Mouse (Mus musculus) midbrain, embryonic 15.5 days (tissue): Measurements from ENCODE around the gene Rabgap1. TPM values are rescaled to one million over a fixed set of nuclear protein-coding genes. Genes with fewer than 3 reads are reported as not detected.
"Not testable (repeated sequence)": the region's sequence is repeated elsewhere in the genome, so short reads cannot be mapped to it uniquely, and the experiment has no call there.

Source experiments
- ATAC-seq: fragments of 200-750 bp; cut with Nextera tagmentation; replicated peaks from 2 replicates; pipeline ENCODE4 v1.8.0; 2017; ENCODE audit warnings: moderate TSS enrichment
- H3K27ac ChIP-seq: fragments of 300-500 bp; sonication (generic); 2 replicates; pipeline ENCODE4 v1.5.1; 2015; ENCODE audit warnings: mild to moderate bottlenecking, inconsistent platforms
- H3K27me3 ChIP-seq: fragments of 300-500 bp; sonication (generic); replicated peaks from 2 replicates; pipeline ENCODE4 v1.6.1; 2015; ENCODE audit warnings: inconsistent platforms
- H3K36me3 ChIP-seq: fragments of 300-500 bp; sonication (generic); replicated peaks from 2 replicates; pipeline ENCODE4 v1.6.1; 2015; ENCODE audit warnings: inconsistent platforms
- H3K4me1 ChIP-seq: fragments of 300-500 bp; sonication (generic); 2 replicates; pipeline ENCODE4 v1.6.1; 2015; ENCODE audit warnings: inconsistent platforms
- H3K4me2 ChIP-seq: fragments of 300-500 bp; sonication (generic); 2 replicates; pipeline ENCODE4 v1.6.1; 2015; ENCODE audit warnings: inconsistent platforms, mild to moderate bottlenecking, moderate library complexity
- H3K4me3 ChIP-seq: fragments of 300-500 bp; sonication (generic); 2 replicates; pipeline ENCODE4 v1.5.1; 2015; ENCODE audit warnings: mild to moderate bottlenecking, inconsistent platforms
- H3K9ac ChIP-seq: fragments of 300-500 bp; sonication (generic); 2 replicates; pipeline ENCODE4 v1.6.1; 2015; ENCODE audit warnings: mild to moderate bottlenecking, inconsistent platforms
- H3K9me3 ChIP-seq: fragments of 300-500 bp; sonication (generic); 2 replicates; pipeline ENCODE4 v1.6.1; 2016; ENCODE audit warnings: inconsistent platforms
- WGBS: fragments of 180-500 bp; shearing (Covaris S2); methylation state at CpG from one replicate; pipeline ENCODE4 v1.1.7; 2015; ENCODE audit warnings: mixed read lengths; 5-methylcytosine and 5-hydroxymethylcytosine counted together
- polyA plus RNA-seq: library from polyadenylated mRNA; unstranded; fragments of >200 nt; fragmentation: Nextera tagmentation; extraction: Ambion mirVana; gene quantifications from 2 replicates; pipeline ENCODE4 v1.2.1, GENCODE M21; 2015

The Rabgap1 gene
- polyA plus RNA-seq, 1 experiment from 2014 or later: 52.7 TPM

DNA sequence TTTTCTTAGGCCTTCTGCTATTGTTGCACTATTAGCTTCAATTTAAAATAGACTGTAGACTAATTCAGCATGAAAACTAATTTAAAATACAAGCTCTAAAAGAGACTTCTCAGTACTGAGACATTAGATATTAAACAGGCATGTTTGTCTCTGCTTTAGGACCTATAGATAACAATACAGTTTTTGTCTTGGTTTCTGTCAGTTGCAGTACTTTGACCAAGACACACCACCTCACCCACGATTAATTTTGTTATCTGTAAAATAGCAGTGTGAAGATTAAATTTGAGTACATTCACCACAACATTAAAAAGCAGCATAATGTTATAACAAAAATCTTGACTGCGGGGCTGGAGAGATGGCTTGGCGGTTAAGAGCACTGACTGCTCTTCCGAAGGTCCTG lies 23.2 kb downstream of the Rabgap1 start:
- H3K36me3 ChIP-seq: peaks cover 8% of the 10 kb centered on the region; the same call in 1 of the 2 replicates
- 96% methylated on average over 4 of the region's 4 CpGs for WGBS
- H3K9me3 ChIP-seq: no peaks in the 10 kb centered on the region
- H3K9ac ChIP-seq: no peak overlapping the region
- ATAC-seq: no peak
- no peak overlapping the region for H3K4me2 ChIP-seq
- no peaks in the 10 kb centered on the region for H3K27me3 ChIP-seq
- H3K4me1 ChIP-seq: no peaks in the 10 kb centered on the region
- H3K4me3 ChIP-seq: no peak overlapping the region
- no peak overlapping the region for H3K27ac ChIP-seq

DNA sequence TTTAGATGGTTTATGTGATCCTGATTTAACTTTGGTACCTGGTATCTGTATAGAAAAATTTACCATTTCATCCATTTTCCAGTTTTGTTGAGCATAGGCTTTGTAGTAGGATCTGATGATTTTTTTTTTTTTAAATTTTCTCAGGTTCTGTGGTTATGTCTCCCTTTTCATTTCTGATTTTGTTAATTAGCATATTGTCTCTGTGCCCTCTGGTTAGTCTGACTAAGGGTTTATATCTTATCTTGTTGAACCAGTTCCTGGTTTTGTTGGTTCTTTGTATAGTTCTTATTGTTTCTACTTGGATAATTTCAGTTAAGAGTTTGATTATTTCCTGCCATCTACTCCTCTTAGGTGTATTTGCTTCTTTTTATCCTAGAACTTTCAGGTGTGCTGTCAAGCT lies 36.5 kb downstream of the Rabgap1 start:
- Histone ChIP-seq H3K4me1 (no peaks in the 10 kb centered on the region), H3K27ac (no peak overlapping the region), H3K36me3 (peaks cover 40% of the 10 kb centered on the region), H3K9me3 (no peaks in the 10 kb centered on the region), H3K4me3 (no peak overlapping the region), H3K4me2 (no peak overlapping the region), H3K9ac (no peak overlapping the region), H3K27me3 (no peaks in the 10 kb centered on the region)
- ATAC-seq: no peak

DNA sequence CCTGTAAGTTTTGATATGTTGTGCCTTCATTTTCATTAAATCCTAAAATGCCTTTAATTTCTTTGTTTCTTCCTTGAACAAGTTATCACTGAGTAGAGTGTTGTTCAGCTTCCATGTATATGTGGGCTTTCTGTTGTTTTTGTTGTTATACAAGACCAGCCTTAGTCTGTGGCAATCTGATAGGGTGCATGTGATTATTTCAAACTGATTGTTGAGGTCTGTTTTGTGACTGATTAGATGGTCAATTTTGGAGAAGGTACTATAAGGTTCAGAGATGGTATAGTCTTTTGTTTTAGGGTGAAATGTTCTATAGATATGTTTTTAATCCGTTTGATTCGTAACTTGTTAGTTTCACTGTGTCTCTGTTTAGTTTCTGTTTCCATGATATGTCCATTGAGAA lies 37.0 kb downstream of the Rabgap1 start:
- Histone ChIP-seq H3K9me3 (no peaks in the 10 kb centered on the region), H3K4me2 (no peak overlapping the region), H3K9ac (no peak overlapping the region), H3K27ac (no peak overlapping the region), H3K36me3 (peaks cover 38% of the 10 kb centered on the region), H3K4me1 (no peaks in the 10 kb centered on the region), H3K4me3 (no peak overlapping the region), H3K27me3 (no peaks in the 10 kb centered on the region)
- ATAC-seq: no peak
- WGBS: 94% methylated on average over 2 of the region's 2 CpGs

- no peak overlapping the region for H3K9ac ChIP-seq
Observed at GRCm38 (mm10) chr2:37484165-37484564, 41.1 kb downstream of the Rabgap1 start.

DNA sequence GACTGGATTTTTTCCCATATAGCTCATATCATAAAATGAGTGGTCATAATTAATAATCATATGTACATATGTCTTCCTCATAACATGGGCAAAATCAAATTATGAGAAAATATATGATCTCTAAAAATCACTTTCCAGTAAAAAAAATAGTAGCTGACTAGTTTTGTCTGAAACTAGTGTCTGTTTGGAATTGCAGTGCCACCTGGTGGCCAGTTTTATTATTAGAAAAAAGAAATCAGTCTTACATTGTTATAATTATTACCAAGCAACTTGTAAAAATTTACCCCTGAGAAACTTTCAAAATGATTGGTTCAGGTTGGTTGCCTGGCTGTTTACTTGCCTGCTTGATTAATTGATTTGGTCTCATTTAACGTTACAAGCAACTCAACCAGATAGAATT lies 42.3 kb downstream of the Rabgap1 start:
- no peak for ATAC-seq
- Histone ChIP-seq H3K36me3 (peaks cover 32% of the 10 kb centered on the region), H3K4me3 (no peak overlapping the region), H3K27ac (no peak overlapping the region), H3K27me3 (no peaks in the 10 kb centered on the region), H3K9ac (no peak overlapping the region), H3K4me2 (no peak overlapping the region), H3K9me3 (no peaks in the 10 kb centered on the region), H3K4me1 (no peaks in the 10 kb centered on the region)
- WGBS: 94% methylated on average over 1 of the region's 1 CpGs

More at GRCm38 (mm10) chr2:37484165-37484564, 41.1 kb downstream of the Rabgap1 start:
- Histone ChIP-seq H3K9me3 (no peaks in the 10 kb centered on the region), H3K27me3 (no peaks in the 10 kb centered on the region), H3K4me1 (no peaks in the 10 kb centered on the region), H3K27ac (no peak overlapping the region), H3K4me2 (no peak overlapping the region), H3K4me3 (no peak overlapping the region), H3K36me3 (peaks cover 20% of the 10 kb centered on the region)
- WGBS: 90% methylated on average over 2 of the region's 2 CpGs
- no peak for ATAC-seq

GRCm38 (mm10) chr2:37486408-37486807 lies 43.3 kb downstream of the Rabgap1 start:
- no peak overlapping the region for H3K9ac ChIP-seq
- no peaks in the 10 kb centered on the region for H3K27me3 ChIP-seq
- H3K4me2 ChIP-seq: no peak overlapping the region
- no peak overlapping the region for H3K27ac ChIP-seq
- H3K36me3 ChIP-seq: peaks cover 33% of the 10 kb centered on the region
- no peak for ATAC-seq
- no peaks in the 10 kb centered on the region for H3K9me3 ChIP-seq
- H3K4me3 ChIP-seq: no peak overlapping the region
- H3K4me1 ChIP-seq: no peaks in the 10 kb centered on the region

DNA sequence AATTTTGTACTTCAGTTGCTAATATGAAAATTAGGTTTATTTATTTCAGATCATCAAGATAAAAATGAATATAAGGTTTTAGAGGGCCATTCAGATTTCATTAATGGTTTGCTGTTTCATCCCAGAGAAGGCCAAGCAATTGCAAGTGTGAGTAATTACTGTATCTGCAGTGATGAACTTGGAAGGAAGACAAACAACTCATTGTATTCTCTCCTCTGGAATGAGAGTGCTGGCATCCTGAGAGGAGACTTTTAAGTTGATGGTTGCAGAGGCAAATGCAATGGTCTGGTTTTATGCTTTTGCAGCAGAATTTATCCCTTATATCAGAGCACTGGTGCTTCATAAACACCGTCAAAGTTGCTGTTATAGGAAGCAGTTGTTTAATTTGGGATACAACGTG lies 45.9 kb downstream of the Rabgap1 start:
- no peak overlapping the region for H3K9ac ChIP-seq
- no peak overlapping the region for H3K4me2 ChIP-seq
- no peak overlapping the region for H3K4me3 ChIP-seq
- no peaks in the 10 kb centered on the region for H3K27me3 ChIP-seq
- peaks cover 33% of the 10 kb centered on the region for H3K36me3 ChIP-seq
- H3K27ac ChIP-seq: no peak overlapping the region
- H3K4me1 ChIP-seq: no peaks in the 10 kb centered on the region
- WGBS: 96% methylated on average over 2 of the region's 2 CpGs
- H3K9me3 ChIP-seq: no peaks in the 10 kb centered on the region
- ATAC-seq: no peak

DNA sequence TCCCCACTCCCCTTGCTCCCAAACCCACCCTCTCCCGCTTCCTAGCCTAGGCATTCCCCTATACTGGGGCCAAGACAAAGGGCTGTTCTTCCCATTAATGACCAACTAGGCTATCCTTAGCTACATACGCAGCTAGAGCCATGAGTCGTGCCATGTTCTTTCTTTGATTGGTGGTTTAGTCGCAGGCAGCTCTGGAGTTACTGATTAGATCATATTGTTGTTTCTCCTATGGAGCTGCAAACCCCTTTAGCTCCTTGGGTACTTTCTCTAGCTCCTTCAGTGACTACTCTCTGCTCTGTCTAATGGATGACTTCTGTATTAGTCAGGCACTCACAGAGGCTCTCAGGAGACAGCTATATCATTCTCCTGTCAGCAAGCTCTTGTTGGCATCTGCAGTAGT lies 54.2 kb downstream of the Rabgap1 start:
- WGBS: 95% methylated on average over 4 of the region's 4 CpGs
- Histone ChIP-seq H3K36me3 (peaks cover 22% of the 10 kb centered on the region; the same call in 1 of the 2 replicates), H3K4me1 (no peaks in the 10 kb centered on the region), H3K27ac (no peak overlapping the region), H3K4me3 (no peak overlapping the region), H3K27me3 (no peaks in the 10 kb centered on the region), H3K4me2 (no peak overlapping the region), H3K9ac (no peak overlapping the region), H3K9me3 (no peaks in the 10 kb centered on the region)
- no peak for ATAC-seq

DNA sequence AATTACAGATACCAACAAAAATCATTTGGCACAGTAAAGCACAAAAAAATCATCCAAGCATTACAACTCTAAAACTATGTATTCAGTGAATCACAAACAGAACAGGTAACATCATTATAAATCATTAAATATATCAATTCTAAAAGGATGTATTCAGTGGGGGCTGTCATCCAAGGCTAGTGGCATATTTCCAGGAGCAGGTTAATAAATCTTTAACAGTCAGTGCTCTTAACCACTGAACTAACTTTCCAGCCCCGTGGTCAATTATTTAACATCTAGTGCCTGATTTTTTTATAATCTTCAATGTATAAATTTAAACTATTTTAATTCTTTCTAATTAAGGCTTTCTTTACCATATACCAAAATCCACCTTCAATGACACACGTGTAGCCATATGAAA lies 62.8 kb downstream of the Rabgap1 start:
- H3K4me1 ChIP-seq, H3K4me2 ChIP-seq, H3K27me3 ChIP-seq, H3K9ac ChIP-seq, H3K27ac ChIP-seq, ATAC-seq, H3K9me3 ChIP-seq, H3K4me3 ChIP-seq: not testable (repeated sequence)
- H3K36me3 ChIP-seq: peaks cover 14% of the 10 kb centered on the region; the same call in 1 of the 2 replicates
- 94% methylated on average over 2 of the region's 2 CpGs for WGBS

DNA sequence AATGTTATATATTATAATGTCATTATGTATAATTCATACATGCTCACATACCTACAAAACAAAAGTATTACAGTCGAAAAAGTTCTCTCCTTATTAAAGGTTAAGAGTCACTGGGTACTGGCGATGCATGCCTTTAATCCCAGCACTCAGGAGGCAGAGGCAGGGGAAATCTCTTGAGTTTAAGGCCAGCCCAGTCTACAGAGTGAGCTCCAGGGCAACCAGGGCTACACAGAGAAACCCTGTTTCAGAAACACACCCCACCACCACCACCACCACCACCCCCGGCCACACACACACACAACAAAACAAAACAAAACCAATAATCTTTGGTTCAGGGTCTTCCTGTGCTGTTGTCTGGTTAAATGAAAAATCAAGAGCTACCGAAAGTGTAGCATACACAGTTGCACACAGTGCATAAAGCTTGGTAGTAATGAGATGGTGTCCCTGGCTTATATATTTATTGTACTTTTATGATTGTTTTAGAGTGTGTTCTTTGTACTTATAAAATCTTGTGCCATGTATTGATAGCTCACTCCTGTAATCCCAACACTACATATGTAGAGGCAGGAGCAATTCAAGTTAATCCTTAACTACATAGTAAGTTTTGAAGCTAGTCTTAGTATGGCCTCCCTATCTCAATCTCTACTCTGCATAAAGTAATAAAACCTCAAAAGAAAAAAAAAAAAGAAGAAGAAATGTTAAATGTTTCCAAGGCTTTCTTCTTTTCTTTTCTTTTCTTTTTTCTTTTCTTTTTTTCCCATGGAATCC lies 68.2 kb downstream of the Rabgap1 start:
- Histone ChIP-seq H3K4me2 (no peak overlapping the region), H3K9ac (no peak overlapping the region), H3K27me3 (no peaks in the 10 kb centered on the region), H3K9me3 (no peaks in the 10 kb centered on the region), H3K4me3 (no peak overlapping the region), H3K4me1 (peaks cover 8% of the 10 kb centered on the region; the same call in 1 of the 2 replicates), H3K27ac (no peak overlapping the region), H3K36me3 (peaks cover 16% of the 10 kb centered on the region)
- WGBS: 88% methylated on average over 4 of the region's 4 CpGs
- no peak for ATAC-seq

DNA sequence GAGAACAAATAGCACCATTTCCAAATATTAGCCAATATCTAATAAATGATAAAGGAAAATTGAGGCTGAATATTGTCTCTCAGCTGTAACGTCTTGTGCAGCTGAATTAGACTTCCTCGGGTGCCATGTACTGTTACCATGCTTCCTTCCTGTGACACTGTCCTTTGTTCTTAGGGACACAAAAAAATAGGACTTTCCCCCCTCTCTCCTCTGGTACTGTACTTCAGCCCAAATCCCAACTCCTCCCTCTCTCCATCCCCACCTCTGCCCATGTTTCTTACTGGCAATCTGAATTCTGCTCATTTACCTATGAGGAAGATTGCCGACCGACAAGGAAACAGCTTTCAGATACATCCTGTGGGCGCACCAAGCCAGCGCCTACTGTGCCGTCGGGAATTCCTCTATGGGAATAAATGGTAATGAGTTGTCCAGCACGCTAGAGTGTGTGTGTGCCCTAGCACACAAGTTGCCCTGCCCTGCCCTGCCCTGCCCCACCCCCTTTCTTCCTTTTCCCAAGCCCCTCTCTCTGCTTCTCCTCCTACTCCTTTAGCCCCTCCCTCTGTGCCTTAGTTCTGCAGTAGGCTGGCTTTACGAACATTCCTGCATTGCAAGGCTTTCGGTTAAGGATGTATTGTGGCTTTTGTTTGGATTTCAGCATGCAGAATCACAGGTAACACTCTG lies 73.1 kb downstream of the Rabgap1 start, which contains the start of gene Gpr21:
Gpr21 (plus strand) TSS at position 303 of the 681 bp plus-strand sequence.
- WGBS: 10% methylated on average over 11 of the region's 11 CpGs

DNA sequence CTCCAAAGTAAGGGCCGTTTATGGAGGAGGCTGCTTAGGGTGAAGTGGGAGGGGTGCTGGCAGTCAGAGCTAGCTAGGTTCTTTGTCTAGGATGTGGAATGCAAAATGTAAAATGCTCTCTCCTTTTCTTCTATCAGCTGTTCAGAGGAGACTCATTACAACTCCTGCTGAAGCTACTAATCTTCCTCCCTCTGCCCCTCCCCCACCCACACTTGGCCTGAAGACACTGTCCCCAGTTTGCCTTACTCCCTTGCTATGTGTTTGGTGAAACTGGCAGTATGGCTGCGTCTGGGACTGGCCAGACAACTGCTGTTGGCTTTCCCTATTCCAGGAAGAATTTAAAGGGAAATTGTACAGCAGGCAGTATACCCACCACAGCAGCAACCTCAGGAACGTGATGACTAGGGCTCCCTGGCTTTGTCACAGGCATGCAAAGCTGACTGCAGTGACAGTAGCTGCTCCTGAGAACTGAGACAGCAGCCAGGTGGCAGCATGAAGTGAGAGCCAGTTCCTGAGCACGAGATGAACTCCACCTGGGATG lies 73.9 kb downstream of the Rabgap1 start:
- Histone ChIP-seq H3K36me3 (peaks cover 7% of the 10 kb centered on the region), H3K4me2 (peak overlapping the region; percentile 53), H3K27me3 (no peaks in the 10 kb centered on the region), H3K4me1 (peaks cover 44% of the 10 kb centered on the region), H3K9me3 (no peaks in the 10 kb centered on the region), H3K4me3 (peak overlapping the region; percentile 38), H3K27ac (peak overlapping the region; percentile 79), H3K9ac (peak overlapping the region; percentile 53)
- peak; percentile 87 for ATAC-seq
- WGBS: 12% methylated on average over 4 of the region's 4 CpGs

More for the DNA sequence above, 73.1 kb downstream of the Rabgap1 start, which contains the start of gene Gpr21:
- H3K9me3 ChIP-seq: no peaks in the 10 kb centered on the region
- peak within 1 kb of the TSS; percentile 38 for H3K4me3 ChIP-seq
- peak within 1 kb of the TSS; percentile 53 for H3K9ac ChIP-seq
- no peaks in the 10 kb centered on the region for H3K27me3 ChIP-seq
- peaks cover 9% of the 10 kb centered on the region for H3K36me3 ChIP-seq
- peak within 1 kb of the TSS; percentile 79 for H3K27ac ChIP-seq
- H3K4me1 ChIP-seq: peaks cover 40% of the 10 kb centered on the region
- peak within 1 kb of the TSS; percentile 53 for H3K4me2 ChIP-seq
- ATAC-seq: peak; percentile 90
